Mouse (Mus musculus): ENCODE data around the gene Dpysl4.

Gene Dpysl4

GRCm38 (mm10) chr7:139085629-139086194 is at the start of gene Dpysl4:
Dpysl4 (plus strand) TSS chr7:139086001.
- peak; percentile 6 for DNase-seq

DNA sequence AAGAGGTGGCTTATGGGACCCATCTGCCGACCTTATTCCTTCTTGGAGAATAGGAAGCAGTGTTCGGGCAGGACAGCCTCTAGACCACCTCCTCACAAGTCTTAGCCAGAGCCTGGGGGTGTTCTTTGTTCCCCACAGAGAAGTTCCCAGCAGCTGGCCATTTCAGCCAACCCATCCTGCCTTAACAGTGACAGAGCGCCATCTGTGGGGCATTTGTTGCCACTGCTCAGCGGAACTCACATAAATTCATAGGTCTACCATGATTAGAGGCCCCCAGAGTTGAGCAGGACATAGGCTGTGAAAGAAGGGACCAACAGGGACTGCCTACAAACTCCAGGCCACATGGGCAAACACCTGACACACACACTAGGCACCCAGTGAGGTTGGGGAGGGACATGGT is 22.4 kb upstream of the Dpysl4 start:
- peak; percentile 6 for DNase-seq

DNA sequence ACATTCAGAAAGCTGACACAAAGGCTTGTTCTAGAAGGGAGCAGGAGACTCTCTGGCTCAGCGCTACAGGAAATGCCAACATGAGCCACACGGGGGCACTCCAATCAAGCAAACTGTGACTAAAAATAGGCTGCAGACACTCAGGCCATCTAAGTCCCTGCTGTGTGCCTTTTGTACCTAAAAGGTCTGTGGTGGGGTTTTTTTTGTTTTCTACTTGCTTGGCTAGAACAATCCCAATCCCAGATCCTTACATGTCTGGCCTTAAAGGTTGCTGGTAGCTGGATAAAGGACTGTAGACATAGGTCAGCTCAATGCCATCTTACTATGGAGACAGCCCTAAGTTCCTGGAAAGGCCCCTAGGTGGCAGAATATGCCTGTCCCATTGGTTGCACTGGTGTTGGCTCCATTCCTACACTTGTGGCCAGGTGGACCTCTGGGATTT is 17.6 kb upstream of the Dpysl4 start:
- DNase-seq: peak; percentile 63

DNA sequence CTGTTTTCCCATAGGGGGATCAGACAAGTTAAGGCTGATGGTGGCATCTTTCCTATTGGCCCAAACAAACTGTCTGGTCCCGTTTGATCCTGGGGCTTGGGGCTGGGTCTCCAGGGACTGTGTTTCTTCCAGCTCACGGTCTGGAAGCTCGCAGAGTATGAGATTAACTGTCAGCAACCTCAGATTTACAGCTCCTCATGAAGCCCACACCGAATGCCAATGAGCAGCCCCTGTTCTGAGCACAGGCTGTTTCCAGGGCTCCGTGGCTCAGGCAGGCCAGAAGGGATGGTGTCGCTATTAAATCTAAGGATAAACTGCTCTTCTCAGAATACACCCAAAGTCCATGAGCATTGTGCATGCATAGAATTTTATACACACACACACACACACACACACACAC is 11.6 kb upstream of the Dpysl4 start:
- no peak for DNase-seq

- no peak for DNase-seq
These were observed 10.6 kb upstream of the Dpysl4 start for GRCm38 (mm10) chr7:139075054-139075794.

DNA sequence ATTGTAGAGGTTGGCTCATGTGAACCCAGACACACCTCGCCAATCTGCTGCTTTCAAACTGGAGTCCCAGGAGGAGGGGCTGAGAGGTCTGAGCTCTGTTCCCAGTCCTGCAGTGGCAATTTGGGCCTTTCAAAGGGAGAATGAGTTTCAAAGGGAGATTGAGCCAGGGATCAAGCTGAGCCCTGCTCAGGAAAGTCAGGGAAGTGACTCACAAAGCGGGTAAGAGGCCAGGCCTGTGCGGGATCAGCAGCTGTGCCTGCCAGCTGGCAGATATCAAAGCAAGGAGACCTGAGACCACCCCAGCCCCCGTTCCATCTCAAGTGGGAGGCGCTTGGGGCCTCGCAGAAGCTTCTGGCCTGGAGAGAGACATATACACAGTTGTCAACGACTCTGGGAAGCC is 8.5 kb upstream of the Dpysl4 start:
- DNase-seq: no peak

- no peak for DNase-seq
These were observed 7.6 kb upstream of the Dpysl4 start for GRCm38 (mm10) chr7:139078181-139078580.

- DNase-seq: no peak
These were observed 6.7 kb upstream of the Dpysl4 start for GRCm38 (mm10) chr7:139079141-139079540.

- DNase-seq: no peak
These were observed 5.1 kb upstream of the Dpysl4 start for GRCm38 (mm10) chr7:139080714-139081113.

GRCm38 (mm10) chr7:139081158-139081557 is 4.6 kb upstream of the Dpysl4 start:
- no peak for DNase-seq

DNA sequence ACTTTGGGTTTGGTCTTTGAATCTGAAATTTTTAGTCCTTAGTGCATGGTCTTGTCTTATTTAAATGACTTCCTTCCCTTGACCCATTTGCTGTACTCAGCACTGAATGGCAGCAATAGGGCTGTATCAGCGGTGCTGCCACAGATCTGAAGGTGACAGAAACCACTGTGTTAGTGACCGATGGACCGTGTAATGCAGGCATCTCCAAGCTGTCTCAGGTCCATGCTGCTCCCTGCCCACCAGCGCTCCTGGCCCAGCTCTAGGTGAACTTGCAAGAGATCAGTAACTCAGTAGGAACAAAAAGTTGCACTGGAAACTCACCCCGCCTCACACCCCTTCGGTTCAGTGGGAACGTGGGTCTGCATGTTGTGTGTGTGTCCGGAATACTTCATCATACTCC is 3.5 kb upstream of the Dpysl4 start:
- no peak for DNase-seq

DNA sequence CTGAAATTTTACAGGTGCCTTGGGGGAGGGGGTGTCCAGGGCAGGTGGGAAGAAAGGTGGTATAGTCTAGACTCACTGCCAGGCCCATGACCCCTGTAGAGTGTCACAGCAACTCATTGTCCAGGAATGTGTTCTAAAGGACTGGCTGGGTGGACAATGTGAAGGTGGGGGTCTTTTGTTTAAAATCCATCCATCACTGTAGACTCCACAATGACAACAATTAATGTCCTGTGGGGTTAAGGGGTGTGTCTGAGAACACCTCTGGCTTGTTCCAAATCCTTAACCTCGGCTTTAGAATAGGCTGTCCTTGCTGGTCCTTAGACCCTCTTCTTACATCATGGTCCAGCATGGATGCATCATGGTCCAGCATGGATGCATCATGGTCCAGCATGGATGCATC is 1.5 kb upstream of the Dpysl4 start:
- no peak for DNase-seq

DNA sequence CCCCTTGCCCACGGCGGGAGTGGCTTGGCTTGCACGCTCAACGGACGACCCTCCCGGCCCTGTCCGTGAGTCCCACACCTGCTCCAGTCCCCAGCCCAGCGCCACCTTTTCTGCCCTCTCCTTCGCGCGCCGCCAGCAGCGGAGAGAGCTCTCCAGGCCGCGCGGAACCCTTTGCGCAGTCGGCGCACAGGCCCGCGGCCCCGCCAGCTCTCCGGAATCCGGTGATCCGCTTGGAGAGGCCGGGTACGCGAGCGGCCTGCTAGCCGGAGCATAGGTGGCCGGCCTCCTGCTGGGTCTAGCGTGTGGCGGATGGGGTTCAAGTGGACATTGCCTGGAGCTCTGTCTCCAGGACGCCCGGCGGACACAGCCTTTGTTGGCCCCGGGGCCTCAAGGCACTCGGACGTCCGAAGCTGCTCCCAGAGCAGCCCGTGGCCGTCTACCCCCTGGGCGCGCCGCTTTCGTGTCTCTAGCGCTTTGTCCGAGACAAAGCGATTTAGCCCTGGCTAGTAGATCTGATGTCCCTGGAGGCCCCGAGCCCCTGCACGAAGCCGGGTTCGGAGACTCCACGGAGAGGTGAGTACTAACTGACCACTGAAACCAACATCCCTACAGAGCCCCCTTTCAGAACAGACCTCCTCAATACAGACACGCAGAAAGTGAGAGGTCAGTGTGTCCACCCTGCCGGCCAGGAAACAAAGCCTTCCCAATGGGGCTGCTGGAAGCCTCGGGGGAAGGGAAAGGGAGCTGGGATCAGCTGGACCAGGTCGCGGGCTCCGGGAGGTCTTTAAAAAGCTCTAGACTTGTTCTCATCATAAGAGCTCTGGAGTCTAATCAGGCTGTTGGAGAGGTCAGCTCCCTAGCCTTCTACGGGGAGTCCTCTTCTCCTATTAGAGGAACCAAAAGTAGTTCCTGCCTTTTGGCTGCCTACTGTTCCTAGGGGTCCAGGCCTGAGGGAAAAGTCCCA is 676 bp downstream of the Dpysl4 start:
- no peak for DNase-seq

- DNase-seq: no peak
These were observed 2.0 kb downstream of the Dpysl4 start for GRCm38 (mm10) chr7:139087801-139088200.

GRCm38 (mm10) chr7:139089892-139090874 is 4.4 kb downstream of the Dpysl4 start:
- DNase-seq: no peak

GRCm38 (mm10) chr7:139091681-139092080 is 5.9 kb downstream of the Dpysl4 start:
- no peak for DNase-seq

- DNase-seq: no peak
These were observed 6.9 kb downstream of the Dpysl4 start for GRCm38 (mm10) chr7:139092676-139093075.

GRCm38 (mm10) chr7:139093124-139093523 is 7.3 kb downstream of the Dpysl4 start:
- DNase-seq: no peak

DNA sequence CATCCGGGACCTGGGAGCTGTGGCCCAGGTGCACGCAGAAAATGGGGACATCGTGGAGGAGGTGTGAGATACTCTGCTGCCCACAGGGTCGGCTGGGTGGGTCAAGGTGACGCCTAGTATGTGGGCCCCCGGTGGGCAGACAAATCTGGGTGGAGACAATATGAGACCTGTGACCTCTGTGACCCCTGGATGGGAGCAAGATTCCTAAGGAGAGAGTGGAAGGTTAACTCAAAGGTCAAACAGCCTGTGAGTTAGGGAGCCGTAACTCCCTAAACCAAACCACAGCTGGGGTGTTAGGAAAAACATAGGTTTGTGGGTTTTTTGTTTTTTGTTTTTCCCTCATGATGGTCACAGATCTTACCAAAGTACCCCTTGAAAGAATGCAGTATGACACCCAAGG is 8.0 kb downstream of the Dpysl4 start:
- DNase-seq: no peak

GRCm38 (mm10) chr7:139094761-139095160 is 9.0 kb downstream of the Dpysl4 start:
- DNase-seq: no peak

- no peak for DNase-seq
These were observed 9.5 kb downstream of the Dpysl4 start for GRCm38 (mm10) chr7:139095282-139095681.

DNA sequence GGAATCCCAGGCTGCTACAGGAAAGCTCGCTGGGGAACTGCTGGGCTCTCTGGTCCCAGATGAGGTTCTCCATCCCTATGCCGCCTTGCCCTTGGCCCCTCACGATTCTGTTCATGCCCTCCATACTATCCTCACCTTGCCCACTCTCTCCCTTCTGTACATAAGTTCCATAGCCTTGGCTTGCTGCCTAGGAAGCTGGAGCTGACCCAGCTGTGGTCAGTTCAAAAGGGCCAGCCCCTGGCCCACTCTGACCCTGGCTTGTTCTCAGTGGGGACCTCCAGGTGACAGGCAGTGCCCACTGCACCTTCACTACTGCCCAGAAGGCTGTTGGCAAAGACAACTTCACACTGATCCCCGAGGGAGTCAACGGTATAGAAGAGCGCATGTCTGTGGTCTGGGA is 10.6 kb downstream of the Dpysl4 start:
- no peak for DNase-seq
